Mouse (Mus musculus) heart, embryonic 13.5 days (tissue): Measurements from ENCODE around the gene Tob2. TPM values are rescaled to one million over a fixed set of nuclear protein-coding genes. Genes with fewer than 3 reads are reported as not detected.

Experiments used
- polyA plus RNA-seq: library from polyadenylated mRNA; unstranded; fragments of >200 nt; fragmentation: Nextera tagmentation; extraction: Ambion mirVana; gene quantifications from 2 replicates; pipeline ENCODE4 v1.2.1, GENCODE M21; 2015

Tob2 gene
- polyA plus RNA-seq, 1 experiment from 2014 or later, result 11.8 TPM

Other genes starting within 250 kb of the Tob2 start
- gene L3mbtl2, start 194.9 kb downstream of the Tob2 start, polyA plus RNA-seq, result 16.5 and 16.6 TPM in 2 replicates
- gene Chadl, start 161.5 kb downstream of the Tob2 start, polyA plus RNA-seq, result 0.83 and 1.4 TPM in 2 replicates
- gene Zc3h7b, start 113.7 kb downstream of the Tob2 start, polyA plus RNA-seq, result 19.5 and 21.4 TPM in 2 replicates
- gene Rangap1, start 113.3 kb downstream of the Tob2 start, polyA plus RNA-seq, result 90.4 and 92.7 TPM in 2 replicates
- 22.0 and 22.2 TPM in 2 replicates for gene Tef, start 56.4 kb downstream of the Tob2 start, polyA plus RNA-seq
- 92.7 and 114 TPM in 2 replicates for gene Phf5a, start 13.1 kb upstream of the Tob2 start, polyA plus RNA-seq
- 486 and 514 TPM in 2 replicates for gene Aco2, start 13.5 kb upstream of the Tob2 start, polyA plus RNA-seq
- gene Polr3h, start 67.4 kb upstream of the Tob2 start, polyA plus RNA-seq, result 128 and 146 TPM in 2 replicates
- gene Csdc2, start 78.0 kb upstream of the Tob2 start, polyA plus RNA-seq, result 5.9 and 7.0 TPM in 2 replicates
- gene Pmm1, start 102.1 kb upstream of the Tob2 start, polyA plus RNA-seq, result 17.9 and 20.2 TPM in 2 replicates
- not detected in 2 replicates for gene 1700029P11Rik, start 121.7 kb upstream of the Tob2 start, polyA plus RNA-seq
- 71.3 and 72.9 TPM in 2 replicates for gene Xrcc6, start 129.0 kb upstream of the Tob2 start, polyA plus RNA-seq
- gene Desi1, start 175.1 kb upstream of the Tob2 start, polyA plus RNA-seq, result 19.1 and 20.0 TPM in 2 replicates
- 167 and 192 TPM in 2 replicates for gene Snu13, start 188.8 kb upstream of the Tob2 start, polyA plus RNA-seq
- gene 4930407I10Rik, start 200.4 kb upstream of the Tob2 start, polyA plus RNA-seq, result not detected in 2 replicates
- not detected in 2 replicates for gene Mei1, start 211.2 kb upstream of the Tob2 start, polyA plus RNA-seq